Mouse (Mus musculus): Measurements from ENCODE around the gene Grm6. TPM values are rescaled to one million over a fixed set of nuclear protein-coding genes. Genes with fewer than 3 reads are reported as not detected.

Gene Grm6
- total and polyA plus RNA-seq, 2 experiments from 2014 or later, result not detected

GRCm38 (mm10) chr11:50914461-50914860, 64.0 kb downstream of the Grm6 start:
- H3K27ac ChIP-seq (ENCODE audit: low read depth), result no peak overlapping the region
- 79% methylated on average over 3 of the region's 3 CpGs for WGBS
- peaks cover 22% of the 10 kb centered on the region for H3K36me3 ChIP-seq (replicated peaks; ENCODE audit: control insufficient read depth, insufficient read depth, low read length)
- H3K9me3 ChIP-seq (replicated peaks; ENCODE audit: control insufficient read depth, low read length), result no peaks in the 10 kb centered on the region
- H3K4me3 ChIP-seq (ENCODE audit: low read depth, low read length), result no peak overlapping the region
- ATAC-seq (ENCODE audit: insufficient read depth, low read depth) (no peak), DNase-seq (ENCODE audit: low spot score) (no peak)
- no peaks in the 10 kb centered on the region for H3K27me3 ChIP-seq (ENCODE audit: control insufficient read depth, insufficient read depth, low read length)
- TF ChIP-seq EP300 (IDR thresholded peaks at IDR 0.05; ENCODE audit: low read depth), result no peak
- TF ChIP-seq CTCF (IDR thresholded peaks at IDR 0.05; ENCODE audit: low read depth), result no peak
- peaks cover 5% of the 10 kb centered on the region; the same call in 1 of the 2 replicates for H3K4me1 ChIP-seq (ENCODE audit: control insufficient read depth, insufficient read depth)
- H3K4me2 ChIP-seq (ENCODE audit: low read depth, low read length), result no peak overlapping the region
- no peak overlapping the region for H3K9ac ChIP-seq (replicated peaks; ENCODE audit: low read depth, low read length)

Other genes with a start within 250 kb of the Grm6 start
- 19.0 and 19.4 TPM in 2 replicates for gene Adamts2, start 248.6 kb upstream of the Grm6 start, total RNA-seq (2014; rRNA removed; ENCODE audit: low replicate concordance)
- gene Adamts2, start 248.6 kb upstream of the Grm6 start, polyA plus RNA-seq (2015; fragmentation: Nextera tagmentation; extraction: Ambion mirVana), result 8.7 and 9.1 TPM in 2 replicates
- gene Zfp354c, start 23.0 kb upstream of the Grm6 start, total RNA-seq (2014; rRNA removed; ENCODE audit: low replicate concordance), result 4.4 and 6.0 TPM in 2 replicates
- gene Zfp354c, start 23.0 kb upstream of the Grm6 start, polyA plus RNA-seq (2015; fragmentation: Nextera tagmentation; extraction: Ambion mirVana), result 3.6 TPM in 2 replicates
- 0.38 TPM in 1 of 2 replicates, not detected in the other for gene Zfp879, start 9.1 kb upstream of the Grm6 start, total RNA-seq (2014; rRNA removed; ENCODE audit: low replicate concordance)
- gene Zfp879, start 9.1 kb upstream of the Grm6 start, polyA plus RNA-seq (2015; fragmentation: Nextera tagmentation; extraction: Ambion mirVana), result 0.66 and 0.72 TPM in 2 replicates
- not detected in 2 replicates for gene Zfp454, start 37.0 kb downstream of the Grm6 start, total RNA-seq (2014; rRNA removed; ENCODE audit: low replicate concordance)
- 1.7 and 2.0 TPM in 2 replicates for gene Zfp454, start 37.0 kb downstream of the Grm6 start, polyA plus RNA-seq (2015; fragmentation: Nextera tagmentation; extraction: Ambion mirVana)
- 2.4 and 19.3 TPM in 2 replicates for gene Zfp2, start 65.5 kb downstream of the Grm6 start, total RNA-seq (2014; rRNA removed; ENCODE audit: low replicate concordance)
- 5.3 and 5.5 TPM in 2 replicates for gene Zfp2, start 65.5 kb downstream of the Grm6 start, polyA plus RNA-seq (2015; fragmentation: Nextera tagmentation; extraction: Ambion mirVana)
- 0.73 TPM in 1 of 2 replicates, not detected in the other for gene Zfp354b, start 80.9 kb downstream of the Grm6 start, total RNA-seq (2014; rRNA removed; ENCODE audit: low replicate concordance)
- 0.85 TPM in 2 replicates for gene Zfp354b, start 80.9 kb downstream of the Grm6 start, polyA plus RNA-seq (2015; fragmentation: Nextera tagmentation; extraction: Ambion mirVana)
- gene 4933414I15Rik, start 93.1 kb downstream of the Grm6 start, total RNA-seq (2014; rRNA removed; ENCODE audit: low replicate concordance), result not detected in 2 replicates
- gene 4933414I15Rik, start 93.1 kb downstream of the Grm6 start, polyA plus RNA-seq (2015; fragmentation: Nextera tagmentation; extraction: Ambion mirVana), result not detected in 2 replicates
- not detected in 2 replicates for gene Prop1, start 103.1 kb downstream of the Grm6 start, total RNA-seq (2014; rRNA removed; ENCODE audit: low replicate concordance)
- not detected in 2 replicates for gene Prop1, start 103.1 kb downstream of the Grm6 start, polyA plus RNA-seq (2015; fragmentation: Nextera tagmentation; extraction: Ambion mirVana)
- gene Olfr1378, start 115.8 kb downstream of the Grm6 start, total RNA-seq (2014; rRNA removed; ENCODE audit: low replicate concordance), result not detected in 2 replicates
- not detected in 2 replicates for gene Olfr1378, start 115.8 kb downstream of the Grm6 start, polyA plus RNA-seq (2015; fragmentation: Nextera tagmentation; extraction: Ambion mirVana)
- gene Olfr1377, start 131.3 kb downstream of the Grm6 start, total RNA-seq (2014; rRNA removed; ENCODE audit: low replicate concordance), result not detected in 2 replicates
- gene Olfr1377, start 131.3 kb downstream of the Grm6 start, polyA plus RNA-seq (2015; fragmentation: Nextera tagmentation; extraction: Ambion mirVana), result not detected in 2 replicates
- not detected in 2 replicates for gene Olfr51, start 152.9 kb downstream of the Grm6 start, total RNA-seq (2014; rRNA removed; ENCODE audit: low replicate concordance)
- gene Olfr51, start 152.9 kb downstream of the Grm6 start, polyA plus RNA-seq (2015; fragmentation: Nextera tagmentation; extraction: Ambion mirVana), result not detected in 2 replicates
- gene Olfr54, start 163.6 kb downstream of the Grm6 start, total RNA-seq (2014; rRNA removed; ENCODE audit: low replicate concordance), result not detected in 2 replicates
- gene Olfr54, start 163.6 kb downstream of the Grm6 start, polyA plus RNA-seq (2015; fragmentation: Nextera tagmentation; extraction: Ambion mirVana), result not detected in 2 replicates
- not detected in 2 replicates for gene Olfr1375, start 197.4 kb downstream of the Grm6 start, total RNA-seq (2014; rRNA removed; ENCODE audit: low replicate concordance)
- not detected in 2 replicates for gene Olfr1375, start 197.4 kb downstream of the Grm6 start, polyA plus RNA-seq (2015; fragmentation: Nextera tagmentation; extraction: Ambion mirVana)
- 0.62 and 4.6 TPM in 2 replicates for gene Zfp354a, start 208.6 kb downstream of the Grm6 start, total RNA-seq (2014; rRNA removed; ENCODE audit: low replicate concordance)
- gene Zfp354a, start 208.6 kb downstream of the Grm6 start, polyA plus RNA-seq (2015; fragmentation: Nextera tagmentation; extraction: Ambion mirVana), result 3.4 and 4.2 TPM in 2 replicates

Measured in heart, postnatal 0 days (tissue).